Mouse (Mus musculus): ENCODE measurements around the gene Kif5a.

GRCm38 (mm10) chr10:127200279-127200678 lies 62.9 kb downstream of the Kif5a start:
- TF ChIP-seq USF1 (IDR thresholded peaks at IDR 0.05; ENCODE audit: low read depth) (no peak), CTCF (IDR thresholded peaks at IDR 0.05; ENCODE audit: control insufficient read depth, insufficient read depth, insufficient read length) (no peak), MYOG (IDR thresholded peaks at IDR 0.05; ENCODE audit: control insufficient read depth, extremely low read depth, insufficient read length) (no peak), MAX (IDR thresholded peaks at IDR 0.05) (no peak), FOSL1 (IDR thresholded peaks at IDR 0.05; ENCODE audit: insufficient read depth, low read length, poor library complexity, severe bottlenecking) (no peak), MYOD1 (IDR thresholded peaks at IDR 0.05; ENCODE audit: control insufficient read depth, insufficient read length, low read depth) (no peak)

Measured in C2C12 (cell line).